Comparison of ENCODE assay signal across 8 mouse cellular contexts in the genomic region with DNA sequence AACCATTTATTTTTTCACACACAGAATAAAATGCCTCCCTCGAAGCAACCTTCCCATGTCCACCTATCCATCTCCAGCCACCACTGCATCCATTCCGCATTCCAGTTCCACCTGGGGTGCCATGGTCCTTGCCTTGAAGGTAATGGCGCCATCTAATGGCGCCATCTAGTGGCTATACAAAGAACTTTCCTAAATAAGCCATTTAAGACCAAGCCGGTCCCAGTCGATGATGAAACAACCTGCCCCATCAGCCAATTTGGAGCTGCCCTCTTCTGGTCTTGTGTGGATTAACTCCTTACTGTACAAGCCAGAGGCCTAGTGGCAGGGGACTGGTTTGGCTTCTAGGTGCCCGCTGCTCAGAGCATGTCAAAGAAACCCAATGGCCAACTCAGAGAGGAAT. TPM values are rescaled to one million over a fixed set of nuclear protein-coding genes. Genes with fewer than 3 reads are reported as not detected.
A peak's percentile ranks its signal among the peaks of the same experiment; 100 is the strongest.
DNase-seq lines count a peak whose midpoint lies in the region; ATAC-seq and TF ChIP-seq lines count a peak whose summit lies in the region.

No protein-coding gene starts in this region.

- H3K9ac ChIP-seq in lung, embryonic 14.5 days = no peak overlapping the region
- no peak overlapping the region for H3K9ac ChIP-seq in embryonic facial prominence, embryonic 11.5 days (replicated peaks; ENCODE audit: low read length)

- no peaks in the 10 kb centered on the region for H3K27me3 ChIP-seq in lung, embryonic 14.5 days (ENCODE audit: insufficient read depth, low read length)
- no peaks in the 10 kb centered on the region for H3K27me3 ChIP-seq in embryonic facial prominence, embryonic 11.5 days (ENCODE audit: control insufficient read depth, insufficient read depth, low read length)

- no peaks in the 10 kb centered on the region for H3K9me3 ChIP-seq in lung, embryonic 14.5 days (ENCODE audit: low read depth, low read length)
- H3K9me3 ChIP-seq in embryonic facial prominence, embryonic 11.5 days (replicated peaks; ENCODE audit: control insufficient read depth, low read length) = no peaks in the 10 kb centered on the region

- H3K4me2 ChIP-seq in lung, embryonic 14.5 days = no peak overlapping the region
- H3K4me2 ChIP-seq in embryonic facial prominence, embryonic 11.5 days (ENCODE audit: low read depth, low read length) = no peak overlapping the region

- no peaks in the 10 kb centered on the region for H3K4me1 ChIP-seq in lung, embryonic 14.5 days (ENCODE audit: insufficient read depth)
- no peaks in the 10 kb centered on the region for H3K4me1 ChIP-seq in embryonic facial prominence, embryonic 11.5 days (ENCODE audit: control insufficient read depth, insufficient read depth, low read length)

- H3K4me3 ChIP-seq in lung, embryonic 14.5 days (ENCODE audit: low read depth, low read length) = no peak overlapping the region
- H3K4me3 ChIP-seq in embryonic facial prominence, embryonic 11.5 days (ENCODE audit: low read depth, low read length) = no peak overlapping the region

- WGBS in lung, embryonic 14.5 days = 17% methylated on average over 7 of the region's 7 CpGs
- WGBS in embryonic facial prominence, embryonic 11.5 days = 23% methylated on average over 7 of the region's 7 CpGs

- no peak overlapping the region for H3K27ac ChIP-seq in lung, embryonic 14.5 days (ENCODE audit: low read depth)
- no peak overlapping the region for H3K27ac ChIP-seq in embryonic facial prominence, embryonic 11.5 days (replicated peaks; ENCODE audit: low read depth, low read length)

- ATAC-seq in lung, embryonic 14.5 days (ENCODE audit: insufficient read depth) = no peak
- no peak for ATAC-seq in embryonic facial prominence, embryonic 11.5 days (replicated peaks; ENCODE audit: insufficient number of reproducible peaks, low FRiP score, low TSS enrichment, low read depth)

- TF ChIP-seq CTCF in lung, embryonic 14.5 days (IDR thresholded peaks at IDR 0.05; ENCODE audit: low read depth) = peak; percentile 56

- peak; percentile 5 for DNase-seq in adrenal gland, postnatal 10 days
- no peak for DNase-seq in adrenal gland, adult 18-20 months (ENCODE audit: low spot score in 2 of 2)
- peak; percentile 31 for DNase-seq in lung, embryonic 14.5 days
- no peak for DNase-seq in lung, adult 18-20 months
- DNase-seq in embryonic facial prominence, embryonic 11.5 days (ENCODE audit: low spot score) = peak; percentile 27
- DNase-seq in retina, postnatal 1 day = peak; percentile 57
- no peak for DNase-seq in heart, postnatal 36 days
- no peak for DNase-seq in urinary bladder, adult 2 months (ENCODE audit: low spot score)

- intact Hi-C loops in heart, postnatal 36 days (cut with DNase I) = no loop called here

- H3K36me3 ChIP-seq in lung, embryonic 14.5 days (ENCODE audit: insufficient read depth) = no peaks in the 10 kb centered on the region
- no peaks in the 10 kb centered on the region for H3K36me3 ChIP-seq in embryonic facial prominence, embryonic 11.5 days (replicated peaks; ENCODE audit: control insufficient read depth, insufficient read depth, low read depth, low read length)

RNA-seq across cellular contexts. Expression of a gene that starts 28.7 kb away (rescaled TPM):
- under 1 TPM; 0.15 to 0.33 TPM for total RNA-seq in adrenal gland, postnatal 10 days (2021)
- under 1 TPM; 0.17 to 0.22 TPM for total RNA-seq in adrenal gland, adult 18-20 months (2021)
- polyA plus RNA-seq in lung, embryonic 14.5 days (2014; fragmentation: Nextera tagmentation; extraction: Ambion mirVana) = 0.07 TPM in 1 of 2 replicates, not detected in the other
- 1.0 and 1.3 TPM in 2 replicates for polyA plus RNA-seq in embryonic facial prominence, embryonic 11.5 days (2014; fragmentation: Nextera tagmentation; extraction: Ambion mirVana)
- total RNA-seq in heart, postnatal 36 days (2021) = not detected
- polyA plus RNA-seq in urinary bladder, adult 2 months (2012; rRNA removed) = not detected in 2 replicates

Comparison
In these comparisons a context has a peak if more than half of its experiments do, and no peak if none do; other contexts are left out.
1. DNase-seq: peak in adrenal gland, postnatal 10 days (single experiment), lung, embryonic 14.5 days (single experiment), embryonic facial prominence, embryonic 11.5 days (single experiment) and retina, postnatal 1 day (single experiment); none in adrenal gland, adult 18-20 months (0 of 2), lung, adult 18-20 months (0 of 2), heart, postnatal 36 days (0 of 2) and urinary bladder, adult 2 months (single experiment).